Mouse (Mus musculus) liver, embryonic 11.5 days (tissue): ENCODE measurements at regions not wholly inside any gene's neighbourhood (a gene's known extent, or its start where the extent isn't known, plus 50 kb on each side); places are given as distances from the start of the nearest gene placed in this dataset.

Experiments
- ATAC-seq: fragments of 200-750 bp; cut with Nextera tagmentation; replicated peaks from 2 replicates; pipeline ENCODE4 v1.8.0; 2017; ENCODE audit warnings: moderate number of reproducible peaks, mild to moderate bottlenecking, moderate TSS enrichment, moderate library complexity; ENCODE audit not compliant: low FRiP score
- DNase-seq: peaks from one replicate; pipeline ENCODE4 v3.0.0-alpha.2; 2017; ENCODE audit warnings: low spot score
- H3K27ac ChIP-seq: fragments of 300-500 bp; sonication (generic); 2 replicates; pipeline ENCODE4 v1.5.1; 2014; ENCODE audit warnings: mild to moderate bottlenecking, low read depth, low read length, control low read depth
- H3K27me3 ChIP-seq: fragments of 300-500 bp; sonication (generic); replicated peaks from 2 replicates; pipeline ENCODE4 v1.6.1; 2014; ENCODE audit warnings: low read length, mixed read lengths; ENCODE audit not compliant: control insufficient read depth, insufficient read depth
- H3K36me3 ChIP-seq: fragments of 300-500 bp; sonication (generic); 2 replicates; pipeline ENCODE4 v1.6.1; 2014; ENCODE audit warnings: mild to moderate bottlenecking, low read length, moderate library complexity, mixed read lengths; ENCODE audit not compliant: control insufficient read depth, insufficient read depth
- H3K4me1 ChIP-seq: fragments of 300-500 bp; sonication (generic); replicated peaks from 2 replicates; pipeline ENCODE4 v1.6.1; 2014; ENCODE audit warnings: low read length, mixed read lengths; ENCODE audit not compliant: control insufficient read depth, insufficient read depth
- H3K4me2 ChIP-seq: fragments of 300-500 bp; sonication (generic); 2 replicates; pipeline ENCODE4 v1.6.1; 2014; ENCODE audit warnings: mild to moderate bottlenecking, control low read depth, moderate library complexity
- H3K4me3 ChIP-seq: fragments of 300-500 bp; sonication (generic); 2 replicates; pipeline ENCODE4 v1.5.1; 2014; ENCODE audit warnings: low read depth, low read length, control low read depth
- H3K9ac ChIP-seq: fragments of 300-500 bp; sonication (generic); 2 replicates; pipeline ENCODE4 v1.6.1; 2014; ENCODE audit warnings: low read depth, low read length, control low read depth
- H3K9me3 ChIP-seq: fragments of 300-500 bp; sonication (generic); 2 replicates; pipeline ENCODE4 v1.6.1; 2016; ENCODE audit warnings: low read length, inconsistent platforms, mixed read lengths; ENCODE audit not compliant: control insufficient read depth
- WGBS: fragments of 180-500 bp; shearing (Covaris S2); extraction: QIAGEN DNeasy Blood & Tissue Kit; methylation state at CpG from one replicate; pipeline ENCODE4 v1.1.7; 2014; 5-methylcytosine and 5-hydroxymethylcytosine counted together

DNA sequence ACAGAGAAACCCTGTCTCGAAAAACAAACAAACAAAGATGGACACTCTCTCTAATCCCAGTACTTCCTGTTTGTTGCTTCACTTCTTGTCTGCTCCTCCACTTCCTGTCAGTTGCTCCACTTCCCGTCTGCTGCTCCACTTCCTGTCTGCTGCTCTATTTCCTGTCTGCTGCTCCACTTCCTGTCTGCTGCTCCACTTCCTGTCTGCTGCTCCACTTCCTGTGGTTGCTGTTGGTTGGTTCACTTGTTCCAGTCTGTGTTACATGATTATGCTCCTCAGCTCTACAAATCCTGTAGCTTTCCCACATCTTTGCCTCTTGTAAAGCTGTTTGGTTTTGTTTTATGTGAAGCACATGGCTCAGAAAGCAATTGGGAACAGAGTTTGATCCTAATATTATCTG is 65.4 kb upstream of the Lrig3 start:
- Histone ChIP-seq H3K36me3 (no peaks in the 10 kb centered on the region), H3K4me1 (no peaks in the 10 kb centered on the region), H3K4me3 (no peak overlapping the region), H3K9me3 (no peaks in the 10 kb centered on the region), H3K9ac (no peak overlapping the region), H3K4me2 (no peak overlapping the region), H3K27me3 (no peaks in the 10 kb centered on the region), H3K27ac (no peak overlapping the region)
- WGBS, result 69% methylated on average over 2 of the region's 2 CpGs
- DNase-seq (no peak), ATAC-seq (no peak)

DNA sequence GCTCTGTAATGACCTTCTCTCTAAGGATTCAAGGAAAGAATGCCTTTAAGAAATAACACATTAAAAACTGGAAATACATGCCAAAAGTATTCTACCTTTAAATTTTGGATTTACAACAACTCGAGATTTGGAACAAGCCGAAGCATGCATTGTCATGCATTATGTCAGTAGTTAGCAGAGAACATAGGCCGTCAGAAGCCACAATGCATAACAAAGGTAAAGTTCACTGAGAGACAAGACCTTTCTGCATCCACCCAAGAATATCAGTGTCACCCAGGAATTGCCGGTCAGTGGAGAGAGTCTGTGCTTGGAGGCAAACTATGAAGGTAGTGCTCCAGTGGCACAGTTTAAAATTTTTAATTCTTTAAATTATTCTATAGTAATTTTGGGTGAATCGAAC is 63.3 kb upstream of the Lrig3 start:
- Histone ChIP-seq H3K27ac (no peak overlapping the region), H3K36me3 (no peaks in the 10 kb centered on the region), H3K9me3 (no peaks in the 10 kb centered on the region), H3K4me1 (no peaks in the 10 kb centered on the region), H3K4me3 (no peak overlapping the region), H3K27me3 (no peaks in the 10 kb centered on the region), H3K9ac (no peak overlapping the region), H3K4me2 (no peak overlapping the region)
- DNase-seq, result no peak
- 83% methylated on average over 5 of the region's 5 CpGs for WGBS
- ATAC-seq, result no peak

DNA sequence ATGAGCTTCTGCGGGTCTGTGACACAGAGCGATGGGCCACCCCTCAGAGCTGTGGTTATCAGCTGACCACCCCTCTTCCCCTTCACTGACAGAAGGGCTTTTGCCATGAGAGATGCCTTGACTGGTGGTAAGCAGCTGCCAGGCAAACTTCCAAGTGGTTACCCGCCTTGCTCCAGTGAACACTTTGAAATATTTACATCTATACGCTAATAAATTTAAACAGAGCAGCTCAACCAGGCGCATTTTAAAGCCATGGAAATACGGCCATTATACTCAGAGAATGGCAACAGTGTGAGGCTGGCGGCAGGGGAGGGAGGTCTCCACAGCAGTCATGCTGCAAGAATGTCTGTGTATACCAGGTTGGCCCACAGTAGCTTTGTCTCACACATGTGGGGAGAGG is 53.8 kb upstream of the Lrig3 start:
- Histone ChIP-seq H3K4me2 (no peak overlapping the region), H3K9me3 (no peaks in the 10 kb centered on the region), H3K9ac (no peak overlapping the region), H3K4me3 (no peak overlapping the region), H3K27me3 (no peaks in the 10 kb centered on the region), H3K36me3 (no peaks in the 10 kb centered on the region), H3K27ac (no peak overlapping the region), H3K4me1 (no peaks in the 10 kb centered on the region)
- no peak for ATAC-seq
- 75% methylated on average over 7 of the region's 7 CpGs for WGBS
- DNase-seq, result no peak
